Mouse (Mus musculus): ENCODE measurements around the gene Cdc42bpa.

Gene Cdc42bpa

DNA sequence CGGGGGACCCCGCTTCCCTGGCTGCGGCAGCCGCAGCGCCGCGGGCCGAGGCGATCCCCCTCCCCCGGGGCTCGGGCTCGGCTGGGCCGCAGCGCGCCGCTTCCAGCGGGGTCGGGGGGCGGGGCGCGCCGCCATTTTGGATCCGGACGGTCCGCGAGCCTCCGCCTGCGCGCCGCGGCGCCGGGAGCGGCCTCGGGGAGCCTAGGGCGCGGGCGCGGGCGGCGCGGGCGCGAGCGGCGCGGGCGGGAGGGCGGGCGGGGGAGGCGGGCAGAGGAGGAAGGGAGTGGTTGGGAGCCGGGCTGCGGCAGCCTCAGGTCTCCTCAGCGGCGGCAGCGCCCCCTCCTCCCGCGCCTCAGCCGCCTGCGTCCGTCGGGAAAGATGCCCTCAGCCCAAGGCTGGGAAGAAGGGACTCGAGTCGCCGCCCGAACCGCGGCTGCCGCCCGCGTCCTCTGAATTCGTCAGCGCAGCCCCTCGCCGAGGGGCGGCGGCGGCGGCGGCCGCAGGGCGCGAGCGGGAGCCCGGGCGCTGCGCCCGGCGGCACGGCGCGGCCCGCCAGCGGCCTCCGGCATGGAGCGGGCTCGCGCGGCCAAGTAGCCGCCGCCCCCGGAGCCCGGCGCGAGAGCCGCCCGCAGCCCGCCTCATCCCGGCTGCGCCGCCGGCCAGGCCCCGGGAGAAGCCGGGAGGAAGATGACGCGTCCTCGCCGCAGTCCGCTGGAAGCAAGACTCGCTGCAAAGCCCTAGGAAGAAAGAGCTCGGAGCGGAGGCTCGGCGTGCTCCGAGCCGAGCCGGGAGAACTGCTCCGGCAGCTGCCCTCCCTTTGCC, at the start of gene Cdc42bpa:
Gene Cdc42bpa, plus strand, starts transcription at position 752 of the 822 bp plus-strand sequence.
- peak; percentile 63 for DNase-seq (ENCODE audit: low read depth, low spot score)

GRCm38 (mm10) chr1:179913471-179913870, 46.8 kb upstream of the Cdc42bpa start:
- no peak for DNase-seq (ENCODE audit: low read depth, low spot score)

- DNase-seq (ENCODE audit: low read depth, low spot score): no peak
Observed at GRCm38 (mm10) chr1:179917036-179917435, 43.2 kb upstream of the Cdc42bpa start.

DNA sequence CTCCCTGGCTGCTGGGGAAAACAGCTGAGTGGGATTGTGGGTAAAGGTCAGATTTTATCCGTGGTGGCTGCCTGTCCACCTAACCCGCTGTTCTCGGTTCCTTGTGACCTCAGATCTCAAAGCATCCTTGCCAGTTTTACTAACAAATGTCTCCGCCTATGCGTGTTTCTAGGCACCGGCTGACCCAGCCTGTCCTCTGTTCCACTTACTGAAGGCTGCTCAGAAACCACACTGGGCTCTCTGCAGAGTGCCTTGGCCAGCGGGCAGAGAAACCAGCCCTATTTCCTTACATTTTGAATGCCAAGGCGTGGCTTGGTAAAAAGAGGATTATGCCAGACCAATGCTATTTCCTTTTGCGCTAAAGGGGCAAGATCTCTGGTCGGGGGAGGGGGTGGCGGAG, 42.8 kb upstream of the Cdc42bpa start:
- DNase-seq (ENCODE audit: low read depth, low spot score): no peak

DNA sequence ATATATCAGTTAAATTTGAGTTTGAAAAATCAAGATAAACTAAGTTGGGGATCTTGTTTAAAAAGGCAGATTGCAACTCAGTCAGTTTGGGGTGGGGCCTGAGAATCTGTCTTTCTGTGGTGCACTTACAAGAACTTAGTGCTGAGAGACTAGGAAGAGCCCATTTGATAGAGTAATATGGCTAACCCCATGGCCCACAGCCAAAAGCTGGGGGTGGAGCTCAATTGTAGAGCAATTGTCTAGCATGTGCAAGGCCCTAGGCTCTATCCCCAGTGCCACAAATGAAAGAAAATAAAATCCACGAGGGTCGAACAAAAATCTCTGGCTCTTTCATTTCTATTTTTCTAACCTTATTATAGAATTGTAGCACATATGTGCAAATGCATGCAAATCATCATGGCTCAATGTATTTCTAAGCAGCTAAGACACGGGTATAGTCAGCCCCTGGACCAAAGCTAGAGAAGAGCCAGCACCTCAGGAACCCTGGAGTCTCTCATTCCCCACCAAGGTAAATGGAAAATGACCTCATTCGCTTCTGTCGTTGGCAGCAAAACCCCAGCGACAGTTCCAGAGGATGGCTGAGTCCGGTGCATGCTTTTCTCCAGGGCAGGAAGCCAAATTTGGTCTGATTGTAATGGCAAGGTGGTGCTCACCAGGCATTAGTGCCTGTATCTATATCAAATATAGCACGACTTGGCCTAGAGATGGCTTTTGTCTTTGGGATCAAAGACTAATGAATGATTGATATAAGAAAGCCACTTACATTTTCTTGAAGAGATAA, 40.4 kb upstream of the Cdc42bpa start:
- no peak for DNase-seq (ENCODE audit: low read depth, low spot score)

DNA sequence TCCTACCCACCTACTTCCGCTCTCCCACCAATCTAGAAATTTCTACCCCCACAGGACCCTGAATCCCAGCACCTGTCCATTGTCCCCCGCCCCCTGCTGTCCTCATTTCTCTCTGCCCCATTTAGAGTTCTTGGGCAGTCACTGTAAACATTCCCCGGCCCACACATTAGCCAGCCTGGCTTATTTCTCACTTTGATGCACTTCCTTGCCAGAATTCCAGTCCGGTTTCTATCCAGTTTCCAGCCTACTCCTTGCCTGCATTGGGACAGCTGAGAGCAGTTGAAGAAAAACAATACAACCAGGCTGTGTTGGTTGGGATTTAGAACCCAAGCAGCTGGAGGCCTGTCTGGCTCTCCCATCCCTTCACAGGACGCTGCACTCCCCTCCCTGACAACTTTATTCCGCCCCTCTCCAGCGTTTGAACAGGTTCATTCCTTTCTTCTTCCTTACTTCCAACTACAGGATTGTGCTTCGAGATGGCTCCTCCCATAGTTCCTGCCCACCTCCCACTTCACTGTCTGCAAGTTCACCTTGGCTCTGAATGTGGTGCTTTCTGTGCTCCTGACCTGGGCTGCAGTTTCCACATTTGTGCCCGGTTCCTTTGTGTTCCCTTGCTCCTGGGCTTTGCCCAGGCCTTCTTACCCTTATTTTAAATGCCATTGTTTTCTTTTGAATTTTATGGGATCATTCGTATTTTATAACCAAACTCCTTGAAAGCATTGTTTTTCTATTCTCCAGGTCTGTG, 36.4 kb upstream of the Cdc42bpa start:
- no peak for DNase-seq (ENCODE audit: low read depth, low spot score)

DNA sequence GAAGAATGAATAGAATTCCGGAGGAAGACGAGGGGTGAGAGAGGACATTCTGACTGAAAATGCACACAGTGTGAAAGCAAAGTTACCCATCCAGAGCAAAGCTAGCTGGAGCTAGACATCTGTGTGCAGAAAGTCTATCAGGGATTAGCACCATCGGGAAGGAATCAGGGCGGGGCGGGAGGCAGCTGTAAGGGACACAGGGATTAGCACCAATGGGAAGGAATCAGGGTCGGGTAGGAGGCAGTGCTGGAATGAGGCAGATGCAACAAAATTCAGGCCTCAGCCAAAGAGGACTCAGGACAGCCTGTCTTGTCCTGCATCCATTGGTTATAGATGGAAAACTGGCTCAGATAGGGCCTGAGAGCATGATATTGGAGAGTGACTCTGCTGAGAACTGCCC, 34.0 kb upstream of the Cdc42bpa start:
- no peak for DNase-seq (ENCODE audit: low read depth, low spot score)

GRCm38 (mm10) chr1:179927102-179927501, 33.2 kb upstream of the Cdc42bpa start:
- no peak for DNase-seq (ENCODE audit: low read depth, low spot score)

- DNase-seq (ENCODE audit: low read depth, low spot score): no peak
Observed at GRCm38 (mm10) chr1:179928822-179929221, 31.4 kb upstream of the Cdc42bpa start.

GRCm38 (mm10) chr1:179931247-179931646, 29.0 kb upstream of the Cdc42bpa start:
- DNase-seq (ENCODE audit: low read depth, low spot score): no peak

DNA sequence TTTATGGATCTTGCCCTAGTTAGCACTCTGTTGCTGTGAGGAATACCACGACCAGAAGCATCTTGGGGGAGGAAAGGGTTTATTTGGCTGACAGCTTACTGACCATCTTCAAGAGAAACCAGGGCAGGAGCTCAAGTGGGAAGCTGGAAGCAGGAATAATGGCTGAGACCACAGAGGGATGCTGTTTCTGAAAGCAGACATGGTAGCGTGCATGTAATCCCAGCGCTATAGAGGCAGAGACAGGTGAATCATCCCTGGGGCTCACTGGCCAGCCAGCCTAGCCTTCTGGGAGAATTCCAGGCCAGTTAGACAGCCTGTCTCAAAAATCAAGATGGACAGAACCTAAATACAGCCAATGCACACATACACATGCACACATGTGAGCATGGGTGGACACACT, 26.2 kb upstream of the Cdc42bpa start:
- no peak for DNase-seq (ENCODE audit: low read depth, low spot score)

DNA sequence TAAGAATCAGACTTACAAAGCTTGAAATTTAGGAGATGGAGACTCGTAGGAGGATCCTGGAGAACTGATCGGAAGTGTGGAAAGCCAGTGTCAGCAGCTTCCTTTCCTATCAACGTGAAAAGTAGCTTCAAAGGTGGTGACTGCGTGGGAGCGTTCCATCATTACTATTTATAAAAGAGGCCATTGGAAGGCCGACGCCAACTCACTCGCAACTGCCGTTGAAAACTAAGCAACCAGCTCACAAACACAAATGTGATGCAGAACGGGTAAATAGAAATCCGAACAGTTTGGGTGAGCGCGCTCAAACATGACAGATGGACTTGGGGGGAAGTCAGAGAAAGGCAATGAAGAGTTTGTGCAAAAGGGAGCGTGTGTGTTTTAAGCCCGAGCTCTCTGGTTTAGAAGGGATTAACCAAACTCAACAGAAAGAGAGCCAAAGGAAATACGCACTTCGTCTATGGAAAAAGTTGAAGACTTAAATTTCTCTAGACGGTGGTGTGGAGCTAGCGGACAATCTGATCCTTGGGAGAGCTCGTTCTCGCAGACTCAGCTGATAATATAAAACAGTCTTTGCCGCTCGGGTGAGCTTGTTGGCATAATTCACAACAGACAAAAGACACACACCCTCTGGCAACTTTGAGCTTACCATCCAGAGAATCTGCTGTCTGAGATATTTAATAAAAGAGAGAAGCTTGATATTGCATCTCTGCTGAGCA, 20.0 kb upstream of the Cdc42bpa start:
- no peak for DNase-seq (ENCODE audit: low read depth, low spot score)

DNA sequence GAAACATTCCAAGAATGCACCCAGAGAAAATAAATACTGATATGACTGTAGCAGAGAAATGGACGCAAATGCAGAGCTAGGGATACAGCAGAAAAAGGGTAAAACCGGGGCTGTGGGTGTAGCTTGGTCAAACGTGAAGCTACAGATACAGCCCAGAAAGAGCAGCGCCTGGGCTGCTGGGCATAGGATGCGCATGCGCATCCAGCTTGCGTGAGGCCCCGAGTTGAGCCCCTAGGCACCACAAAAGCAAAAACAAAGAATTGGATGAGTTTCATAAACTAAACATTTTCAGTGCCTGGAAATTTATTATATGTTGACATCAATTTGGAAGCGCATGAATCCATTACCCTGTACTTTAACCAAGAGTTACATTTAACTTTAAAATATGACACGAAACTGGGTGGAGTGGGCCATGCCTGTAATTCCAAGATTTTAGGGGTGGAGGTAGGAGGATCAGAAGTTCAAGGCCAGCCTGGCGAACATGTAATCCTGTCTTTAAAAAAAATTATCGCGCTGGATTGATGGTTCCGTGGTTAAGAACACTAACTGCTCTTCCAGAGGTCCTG, 19.4 kb upstream of the Cdc42bpa start:
- DNase-seq (ENCODE audit: low read depth, low spot score): no peak

DNA sequence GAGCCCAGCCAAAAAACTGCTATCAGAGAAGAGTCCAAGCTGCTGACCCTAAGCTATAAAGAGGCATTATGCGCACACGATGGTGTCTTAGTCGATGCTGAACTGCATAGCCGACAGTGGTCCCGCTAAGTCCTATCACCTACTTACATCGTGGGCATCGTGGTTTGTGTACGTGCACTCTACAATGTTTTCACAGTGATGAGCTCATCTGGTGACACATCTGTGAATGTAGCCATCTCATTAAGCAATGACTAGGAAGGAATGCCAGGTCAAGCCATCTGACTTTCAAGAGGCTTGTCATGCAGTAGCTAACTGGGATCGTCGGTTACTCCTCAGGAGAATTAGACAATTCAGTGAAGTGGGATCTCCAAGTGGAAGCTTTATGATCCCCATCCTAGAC, 15.3 kb upstream of the Cdc42bpa start:
- no peak for DNase-seq (ENCODE audit: low read depth, low spot score)

- no peak for DNase-seq (ENCODE audit: low read depth, low spot score)
Observed at GRCm38 (mm10) chr1:179946616-179947015, 13.7 kb upstream of the Cdc42bpa start.

- DNase-seq (ENCODE audit: low read depth, low spot score): no peak
Observed at GRCm38 (mm10) chr1:179947653-179948052, 12.6 kb upstream of the Cdc42bpa start.

DNA sequence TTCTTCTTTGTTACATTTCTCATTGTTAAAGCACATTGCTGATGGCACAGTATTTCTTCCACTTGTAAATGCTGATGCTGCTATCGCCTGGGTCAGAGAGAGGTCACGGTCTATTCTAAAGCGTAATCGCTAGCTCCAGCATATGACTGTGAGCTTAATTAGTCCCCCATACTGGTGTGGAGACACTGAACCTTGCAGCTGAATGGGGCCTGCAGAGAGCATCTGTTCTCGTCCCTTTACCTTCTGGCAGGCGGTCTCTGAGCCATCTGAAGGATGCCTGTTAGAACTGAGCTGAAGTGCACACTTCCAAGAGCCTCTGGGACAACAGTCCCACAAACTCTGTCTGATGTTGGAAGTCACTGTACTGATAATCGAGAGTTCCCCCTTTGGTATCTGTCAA, 8.7 kb upstream of the Cdc42bpa start:
- DNase-seq (ENCODE audit: low read depth, low spot score): no peak

GRCm38 (mm10) chr1:179953251-179953650, 7.0 kb upstream of the Cdc42bpa start:
- DNase-seq (ENCODE audit: low read depth, low spot score): no peak

- DNase-seq (ENCODE audit: low read depth, low spot score): no peak
Observed at GRCm38 (mm10) chr1:179957431-179957830, 2.8 kb upstream of the Cdc42bpa start.

DNA sequence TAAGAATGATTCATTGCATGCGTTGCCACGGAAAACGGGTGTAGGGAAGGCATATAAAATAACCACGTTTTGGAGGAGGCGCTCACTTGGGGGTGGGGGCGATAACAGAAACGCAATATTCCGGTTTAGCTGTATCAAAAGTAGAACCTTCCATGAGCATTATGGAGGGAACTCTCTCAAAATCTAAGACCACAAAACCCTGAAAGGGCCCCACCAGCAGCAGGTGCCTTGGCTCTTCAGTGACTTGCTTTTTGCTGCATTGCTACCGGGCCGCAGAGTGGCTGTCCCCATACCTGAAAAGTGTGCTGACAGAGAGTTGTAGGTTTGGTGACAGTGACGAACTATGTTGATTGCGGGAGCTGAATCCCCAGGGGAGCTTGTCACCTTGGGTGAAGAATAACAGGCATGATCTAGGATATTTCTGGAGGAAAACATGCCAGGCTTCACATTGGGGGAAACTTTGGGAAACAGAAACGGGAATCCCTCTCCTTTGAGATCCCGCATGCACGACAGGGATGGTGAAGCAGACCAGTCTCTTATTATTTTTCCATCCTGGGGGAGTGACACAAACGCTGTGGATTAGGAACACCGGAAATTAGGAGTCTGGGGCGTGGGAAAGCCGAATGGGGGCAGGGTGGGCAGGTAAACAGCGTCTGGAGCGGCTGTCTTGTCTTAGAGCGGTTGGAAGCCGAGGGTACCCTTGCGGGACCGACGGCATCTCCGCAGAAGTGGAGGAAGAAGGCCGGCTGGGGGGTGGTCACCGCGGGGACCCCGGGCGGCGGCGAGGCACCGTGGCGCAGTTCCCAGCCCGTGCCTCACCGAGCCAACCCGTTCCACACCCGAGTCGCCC, 1.2 kb upstream of the Cdc42bpa start:
- DNase-seq (ENCODE audit: low read depth, low spot score): no peak

Measured in retina, adult 2 months (tissue).